Mouse (Mus musculus): ENCODE data around the gene Nr4a3.

DNA sequence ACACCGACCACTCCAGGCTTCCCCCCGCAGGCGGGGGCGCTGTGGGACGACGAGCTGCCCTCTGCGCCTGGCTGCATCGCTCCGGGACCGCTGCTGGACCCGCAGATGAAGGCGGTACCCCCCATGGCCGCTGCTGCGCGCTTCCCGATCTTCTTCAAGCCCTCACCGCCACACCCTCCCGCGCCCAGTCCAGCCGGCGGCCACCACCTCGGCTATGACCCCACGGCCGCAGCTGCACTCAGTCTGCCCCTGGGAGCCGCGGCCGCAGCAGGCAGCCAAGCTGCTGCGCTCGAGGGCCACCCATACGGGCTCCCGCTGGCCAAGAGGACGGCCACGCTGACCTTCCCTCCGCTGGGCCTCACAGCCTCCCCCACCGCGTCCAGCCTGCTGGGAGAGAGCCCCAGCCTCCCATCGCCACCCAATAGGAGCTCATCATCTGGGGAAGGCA is 6.7 kb downstream of the Nr4a3 start:
- TF ChIP-seq POLR2A (IDR thresholded peaks at IDR 0.05; ENCODE audit: insufficient read depth, low read depth, low read length) (no peak), CTCF (IDR thresholded peaks at IDR 0.05) (no peak), EP300 (IDR thresholded peaks at IDR 0.05; ENCODE audit: insufficient read depth, low read depth, low read length) (no peak)

All from heart, adult 2 months (tissue).